Mouse (Mus musculus): ENCODE measurements around the gene Hmg20a.

DNA sequence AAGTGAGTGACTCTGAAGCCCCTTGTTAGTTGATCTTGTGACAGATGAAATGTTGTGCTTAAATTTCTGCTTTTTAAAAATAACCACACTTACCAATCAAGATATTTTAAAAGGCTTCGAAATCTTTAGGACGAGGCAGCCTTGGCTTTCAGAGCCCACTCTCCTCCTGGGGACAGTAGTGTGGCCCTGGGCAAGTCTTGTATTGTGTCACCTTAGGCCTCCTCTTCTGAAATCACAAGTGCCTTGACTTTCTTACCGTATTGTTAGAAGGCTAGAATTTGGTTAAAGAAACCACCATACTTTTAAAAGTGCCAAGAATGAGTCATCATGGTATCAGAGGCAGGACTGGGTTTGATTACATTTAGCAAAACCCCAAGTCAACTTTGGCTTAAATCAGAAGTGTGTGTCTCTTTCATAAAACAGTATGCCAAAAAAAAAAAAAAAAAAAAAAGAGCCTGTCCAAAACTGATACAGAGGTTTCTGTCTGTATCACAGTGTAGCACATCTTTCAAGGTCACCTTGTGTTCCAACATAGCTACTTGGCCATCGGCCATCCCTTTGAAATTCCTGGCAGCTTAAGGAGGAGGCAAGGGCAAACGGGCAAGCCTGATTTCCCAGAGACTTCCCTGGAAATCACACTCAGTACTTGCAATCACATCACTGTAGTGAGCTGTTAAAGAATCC is 78.9 kb downstream of the Hmg20a start:
- no peak for TF ChIP-seq CTCF (IDR thresholded peaks at IDR 0.05; ENCODE audit: extremely low read depth, insufficient read length, insufficient replicate concordance, low read depth, low read length)
- TF ChIP-seq POLR2A (IDR thresholded peaks at IDR 0.05; ENCODE audit: low read depth, low read length) = no peak

All from small intestine, adult 2 months (tissue).